Mouse (Mus musculus) megakaryocyte, embryonic 14.5 days (primary cell): ENCODE results near the gene Susd3.

ENCODE experiments used
- FLI1 ChIP-seq: IDR thresholded peaks from 2 replicates; pipeline ENCODE4 v1.6.1; 2012; ENCODE audit warnings: low read length, inconsistent platforms, mixed read lengths
- GATA1 ChIP-seq: IDR thresholded peaks from 3 replicates; pipeline ENCODE4 v1.6.1; 2012; ENCODE audit warnings: mixed read lengths, low read length, inconsistent platforms, borderline replicate concordance

GRCm38 (mm10) chr13:49233792-49234572, 14.5 kb downstream of the Susd3 start:
- TF ChIP-seq GATA1: no peak
- TF ChIP-seq FLI1: no peak
